Mouse (Mus musculus): Measurements from ENCODE around the gene Lmf2. TPM values are rescaled to one million over a fixed set of nuclear protein-coding genes. Genes with fewer than 3 reads are reported as not detected.

Lmf2 gene
- total RNA-seq (2021): 10 to 100 TPM; 38.6 to 41.9 TPM
- long read RNA-seq, experiment 1, transcript Lmf2-201 (14 exons, 2,906 nt): major isoform, 11 of 44 reads
- long read RNA-seq, experiment 1, partial matches to known transcripts: 21 of 44 reads
- long read RNA-seq, experiment 1, other reads (novel, unspliced or antisense): 9 of 44 reads
- long read RNA-seq, experiment 2, transcript Lmf2-201 (14 exons, 2,906 nt): major isoform, 33 of 51 reads
- long read RNA-seq, experiment 2, partial matches to known transcripts: 10 of 51 reads
- long read RNA-seq, experiment 2, other reads (novel, unspliced or antisense): 5 of 51 reads

- peak; percentile 98 for DNase-seq
Observed at GRCm38 (mm10) chr15:89355241-89356187, at the start of gene Lmf2, which contains the start of gene Ncaph2. Lmf2 (minus strand) TSS chr15:89355659. Ncaph2 (plus strand) TSS chr15:89355719.

- no peak for DNase-seq
Observed at GRCm38 (mm10) chr15:89404831-89405623, 49.6 kb upstream of the Lmf2 start.

GRCm38 (mm10) chr15:89402471-89402870 is 47.0 kb upstream of the Lmf2 start:
- no peak for DNase-seq

- no peak for DNase-seq
Observed at GRCm38 (mm10) chr15:89399716-89400115, 44.3 kb upstream of the Lmf2 start.

- no peak for DNase-seq
Observed at GRCm38 (mm10) chr15:89398146-89398545, 42.7 kb upstream of the Lmf2 start.

GRCm38 (mm10) chr15:89396883-89397282 is 41.4 kb upstream of the Lmf2 start:
- no peak for DNase-seq

GRCm38 (mm10) chr15:89390081-89390480 is 34.6 kb upstream of the Lmf2 start:
- no peak for DNase-seq

- DNase-seq: no peak
Observed at GRCm38 (mm10) chr15:89387127-89387526, 31.7 kb upstream of the Lmf2 start.

GRCm38 (mm10) chr15:89384617-89385016 is 29.2 kb upstream of the Lmf2 start, which contains the start of gene Klhdc7b:
Klhdc7b (plus strand) TSS chr15:89384917.
- no peak for DNase-seq

GRCm38 (mm10) chr15:89379429-89379828 is 24.0 kb upstream of the Lmf2 start:
- peak; percentile 46 for DNase-seq

- DNase-seq: peak; percentile 40
Observed at GRCm38 (mm10) chr15:89378831-89379401, 23.5 kb upstream of the Lmf2 start, which contains the start of gene Odf3b. Odf3b (minus strand) TSS chr15:89379282.

- no peak for DNase-seq
Observed at GRCm38 (mm10) chr15:89377938-89378828, 22.7 kb upstream of the Lmf2 start.

- no peak for DNase-seq
Observed at GRCm38 (mm10) chr15:89377362-89377761, 21.9 kb upstream of the Lmf2 start.

- no peak for DNase-seq
Observed at GRCm38 (mm10) chr15:89376957-89377356, 21.5 kb upstream of the Lmf2 start, which contains the start of gene Tymp. Tymp (minus strand) TSS chr15:89377039.

GRCm38 (mm10) chr15:89376040-89376439 is 20.6 kb upstream of the Lmf2 start:
- peak; percentile 35 for DNase-seq

- no peak for DNase-seq
Observed at GRCm38 (mm10) chr15:89374801-89375534, 19.5 kb upstream of the Lmf2 start.

- DNase-seq: no peak
Observed at GRCm38 (mm10) chr15:89374340-89374739, 18.9 kb upstream of the Lmf2 start.

- DNase-seq: peak; percentile 96
Observed at GRCm38 (mm10) chr15:89373762-89374248, 18.3 kb upstream of the Lmf2 start, which contains the start of gene Sco2. Sco2 (minus strand) TSS chr15:89373846.

- peak; percentile 92 for DNase-seq
Observed at GRCm38 (mm10) chr15:89373027-89373761, 17.7 kb upstream of the Lmf2 start.

All from adrenal gland, postnatal 10 days (tissue).